Mouse (Mus musculus): Measurements from ENCODE around the gene Smtn.

GRCm38 (mm10) chr11:3502459-3503072 is 37.8 kb downstream of the Smtn start:
- TF ChIP-seq MAFK (IDR thresholded peaks at IDR 0.05; ENCODE audit: insufficient read depth, low read depth, low read length) (no peak), HCFC1 (IDR thresholded peaks at IDR 0.05; ENCODE audit: borderline replicate concordance, insufficient read depth, low read length) (no peak), CHD2 (IDR thresholded peaks at IDR 0.05; ENCODE audit: low read depth, low read length) (no peak), ZNF384 (IDR thresholded peaks at IDR 0.05; ENCODE audit: low read depth, low read length) (no peak)
